Mouse (Mus musculus) kidney, postnatal 0 days (tissue): ENCODE measurements at regions not wholly inside any gene's neighbourhood (a gene's known extent, or its start where the extent isn't known, plus 50 kb on each side); places are given as distances from the start of the nearest gene placed in this dataset.
A peak's percentile ranks its signal among the peaks of the same experiment; 100 is the strongest.

Experiments used
- ATAC-seq: fragments of 200-750 bp; cut with Nextera tagmentation; replicated peaks from 2 replicates; pipeline ENCODE4 v1.8.0; 2017; ENCODE audit warnings: low read depth, moderate number of reproducible peaks, moderate TSS enrichment, moderate library complexity; ENCODE audit not compliant: low FRiP score
- DNase-seq: peaks from one replicate; pipeline ENCODE4 v3.0.0-alpha.2; 2016; ENCODE audit warnings: low spot score
- H3K27ac ChIP-seq: fragments of 300-500 bp; sonication (generic); 2 replicates; pipeline ENCODE4 v1.5.1; 2014; ENCODE audit warnings: mild to moderate bottlenecking
- H3K27me3 ChIP-seq: fragments of 300-500 bp; sonication (generic); 2 replicates; pipeline ENCODE4 v1.6.1; 2014; ENCODE audit warnings: low read length, mixed read lengths; ENCODE audit not compliant: insufficient read depth
- H3K36me3 ChIP-seq: fragments of 300-500 bp; sonication (generic); 2 replicates; pipeline ENCODE4 v1.6.1; 2014; ENCODE audit warnings: low read length, mixed read lengths; ENCODE audit not compliant: insufficient read depth
- H3K4me1 ChIP-seq: fragments of 300-500 bp; sonication (generic); replicated peaks from 2 replicates; pipeline ENCODE4 v1.6.1; 2014; ENCODE audit warnings: antibody characterized with exemption, low read length, mixed read lengths; ENCODE audit not compliant: insufficient read depth
- H3K4me2 ChIP-seq: fragments of 300-500 bp; sonication (generic); 2 replicates; pipeline ENCODE4 v1.6.1; 2014; ENCODE audit warnings: mild to moderate bottlenecking, low read length, moderate library complexity, mixed read lengths
- H3K4me3 ChIP-seq: fragments of 300-500 bp; sonication (generic); replicated peaks from 2 replicates; pipeline ENCODE4 v1.5.1; 2014; ENCODE audit warnings: low read depth, low read length
- H3K9ac ChIP-seq: fragments of 300-500 bp; sonication (generic); 2 replicates; pipeline ENCODE4 v1.6.1; 2014; ENCODE audit warnings: low read depth, low read length
- H3K9me3 ChIP-seq: fragments of 300-500 bp; sonication (generic); replicated peaks from 2 replicates; pipeline ENCODE4 v1.6.1; 2016; ENCODE audit warnings: low read length, inconsistent platforms, mixed read lengths
- CTCF ChIP-seq: IDR thresholded peaks from 2 replicates; pipeline ENCODE4 v1.5.1; 2016; ENCODE audit warnings: antibody characterized with exemption, low read depth, mild to moderate bottlenecking, moderate library complexity
- WGBS: fragments of 180-500 bp; shearing (Covaris S2); extraction: QIAGEN DNeasy Blood & Tissue Kit; methylation state at CpG from one replicate; pipeline ENCODE4 v1.1.7; 2014; 5-methylcytosine and 5-hydroxymethylcytosine counted together

- no peak; the same call in 1 of the 2 replicates for ATAC-seq
- DNase-seq: no peak
These were observed 62.2 kb upstream of the Blcap start for GRCm38 (mm10) chr2:157633286-157633685.

GRCm38 (mm10) chr2:157635670-157636069, 64.6 kb upstream of the Blcap start:
- Histone ChIP-seq H3K4me2 (no peak overlapping the region), H3K27ac (no peak overlapping the region), H3K9me3 (no peaks in the 10 kb centered on the region), H3K4me1 (no peaks in the 10 kb centered on the region), H3K4me3 (no peak overlapping the region), H3K9ac (no peak overlapping the region), H3K27me3 (no peaks in the 10 kb centered on the region), H3K36me3 (no peaks in the 10 kb centered on the region)
- peak; percentile 94 for DNase-seq
- peak; percentile 97 for TF ChIP-seq CTCF
- ATAC-seq: no peak
- 5% methylated on average over 14 of the region's 14 CpGs for WGBS

More at GRCm38 (mm10) chr2:157633286-157633685, 62.2 kb upstream of the Blcap start:
- Histone ChIP-seq H3K4me2 (no peak overlapping the region), H3K36me3 (no peaks in the 10 kb centered on the region), H3K27me3 (no peaks in the 10 kb centered on the region), H3K4me1 (no peaks in the 10 kb centered on the region), H3K27ac (no peak overlapping the region), H3K4me3 (no peak overlapping the region), H3K9me3 (no peaks in the 10 kb centered on the region), H3K9ac (no peak overlapping the region)
- no peak for TF ChIP-seq CTCF
- 62% methylated on average over 7 of the region's 7 CpGs for WGBS

- Histone ChIP-seq H3K4me1 (no peaks in the 10 kb centered on the region), H3K9me3 (no peaks in the 10 kb centered on the region), H3K4me2 (no peak overlapping the region), H3K27ac (no peak overlapping the region), H3K36me3 (no peaks in the 10 kb centered on the region), H3K9ac (no peak overlapping the region), H3K27me3 (no peaks in the 10 kb centered on the region), H3K4me3 (no peak overlapping the region)
- ATAC-seq (no peak), DNase-seq (no peak)
- WGBS: 51% methylated on average over 4 of the region's 4 CpGs
- TF ChIP-seq CTCF: no peak
These were observed 69.8 kb upstream of the Blcap start for GRCm38 (mm10) chr2:157640873-157641272.

- H3K36me3 ChIP-seq: no peaks in the 10 kb centered on the region
- no peak for TF ChIP-seq CTCF
- no peak overlapping the region for H3K4me2 ChIP-seq
- no peak overlapping the region for H3K9ac ChIP-seq
- 24% methylated on average over 20 of the region's 20 CpGs for WGBS
- DNase-seq (peak; percentile 84), ATAC-seq (no peak)
- no peaks in the 10 kb centered on the region for H3K27me3 ChIP-seq
- no peaks in the 10 kb centered on the region for H3K4me1 ChIP-seq
- H3K4me3 ChIP-seq: no peak overlapping the region
- no peak overlapping the region for H3K27ac ChIP-seq
- no peaks in the 10 kb centered on the region for H3K9me3 ChIP-seq
These were observed 73.4 kb upstream of the Ctnnbl1 start for GRCm38 (mm10) chr2:157663584-157664375.

GRCm38 (mm10) chr2:157664481-157664880, 72.7 kb upstream of the Ctnnbl1 start:
- Histone ChIP-seq H3K4me1 (no peaks in the 10 kb centered on the region), H3K36me3 (no peaks in the 10 kb centered on the region), H3K9ac (no peak overlapping the region), H3K27ac (no peak overlapping the region), H3K4me3 (no peak overlapping the region), H3K4me2 (no peak overlapping the region), H3K27me3 (no peaks in the 10 kb centered on the region), H3K9me3 (no peaks in the 10 kb centered on the region)
- TF ChIP-seq CTCF: peak; percentile 11; the same call in 1 of the 2 replicates
- ATAC-seq (no peak), DNase-seq (no peak)
- WGBS: 58% methylated on average over 6 of the region's 6 CpGs

GRCm38 (mm10) chr2:157670191-157670590, 67.0 kb upstream of the Ctnnbl1 start:
- Histone ChIP-seq H3K27me3 (no peaks in the 10 kb centered on the region), H3K4me2 (no peak overlapping the region), H3K36me3 (no peaks in the 10 kb centered on the region), H3K4me3 (no peak overlapping the region), H3K27ac (no peak overlapping the region), H3K9me3 (no peaks in the 10 kb centered on the region), H3K4me1 (no peaks in the 10 kb centered on the region), H3K9ac (no peak overlapping the region)
- ATAC-seq (no peak), DNase-seq (no peak)
- WGBS: 71% methylated on average over 2 of the region's 2 CpGs
- TF ChIP-seq CTCF: no peak

- Histone ChIP-seq H3K9me3 (no peaks in the 10 kb centered on the region), H3K36me3 (no peaks in the 10 kb centered on the region), H3K27ac (no peak overlapping the region), H3K4me2 (no peak overlapping the region), H3K27me3 (no peaks in the 10 kb centered on the region), H3K4me1 (no peaks in the 10 kb centered on the region), H3K9ac (no peak overlapping the region), H3K4me3 (no peak overlapping the region)
- WGBS: 29% methylated on average over 19 of the region's 19 CpGs
- no peak for TF ChIP-seq CTCF
- DNase-seq (no peak), ATAC-seq (no peak)
These were observed 62.3 kb upstream of the Ctnnbl1 start for GRCm38 (mm10) chr2:157674906-157675305.
